Mouse (Mus musculus): ENCODE results near the gene Atp2b2.

Gene Atp2b2

DNA sequence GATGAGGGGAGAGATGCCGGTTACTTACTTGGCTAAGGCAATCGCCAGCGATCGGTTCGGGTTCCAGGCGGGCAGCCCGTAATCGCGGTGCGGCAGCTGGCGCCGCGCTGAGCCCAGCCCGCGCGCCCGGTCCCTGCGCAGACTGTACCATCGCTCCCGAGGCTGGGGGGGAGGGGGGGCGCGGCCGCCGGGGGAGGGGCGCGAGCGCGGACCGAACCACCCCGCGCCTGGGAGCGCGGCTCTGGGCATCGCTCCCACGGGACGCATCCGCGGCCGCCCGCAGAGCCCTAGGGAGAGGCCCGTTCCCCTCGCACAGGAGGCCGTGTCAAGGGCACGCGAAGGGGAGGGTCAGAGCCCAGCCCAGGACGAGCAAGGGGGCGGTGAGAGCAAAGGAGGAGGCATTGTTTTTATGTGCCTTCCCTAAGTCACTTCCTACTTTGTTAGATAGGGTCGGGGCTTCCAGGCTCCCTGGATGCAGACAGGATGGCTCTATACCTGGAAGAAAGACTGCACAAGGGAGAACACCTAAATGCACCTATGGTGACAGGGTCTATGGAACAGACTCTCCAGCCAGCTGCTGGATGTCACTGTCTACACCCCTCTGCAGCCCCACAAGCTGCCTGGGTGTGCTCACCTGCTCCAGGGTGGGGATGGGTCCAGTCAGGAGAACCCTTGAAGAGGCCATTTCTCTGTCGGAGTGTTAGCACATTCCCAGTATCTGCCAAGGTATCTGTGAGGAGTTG lies 151.0 kb downstream of the Atp2b2 start:
- peak; percentile 14 to 33 for DNase-seq (ENCODE audit: inconsistent age in 2 of 2, low spot score in 1 of 2)

- peak in 1 of 2 experiments; percentile 23 for DNase-seq (ENCODE audit: inconsistent age in 2 of 2, low spot score in 1 of 2)
These were observed 151.6 kb downstream of the Atp2b2 start for GRCm38 (mm10) chr6:113890858-113891213.

DNA sequence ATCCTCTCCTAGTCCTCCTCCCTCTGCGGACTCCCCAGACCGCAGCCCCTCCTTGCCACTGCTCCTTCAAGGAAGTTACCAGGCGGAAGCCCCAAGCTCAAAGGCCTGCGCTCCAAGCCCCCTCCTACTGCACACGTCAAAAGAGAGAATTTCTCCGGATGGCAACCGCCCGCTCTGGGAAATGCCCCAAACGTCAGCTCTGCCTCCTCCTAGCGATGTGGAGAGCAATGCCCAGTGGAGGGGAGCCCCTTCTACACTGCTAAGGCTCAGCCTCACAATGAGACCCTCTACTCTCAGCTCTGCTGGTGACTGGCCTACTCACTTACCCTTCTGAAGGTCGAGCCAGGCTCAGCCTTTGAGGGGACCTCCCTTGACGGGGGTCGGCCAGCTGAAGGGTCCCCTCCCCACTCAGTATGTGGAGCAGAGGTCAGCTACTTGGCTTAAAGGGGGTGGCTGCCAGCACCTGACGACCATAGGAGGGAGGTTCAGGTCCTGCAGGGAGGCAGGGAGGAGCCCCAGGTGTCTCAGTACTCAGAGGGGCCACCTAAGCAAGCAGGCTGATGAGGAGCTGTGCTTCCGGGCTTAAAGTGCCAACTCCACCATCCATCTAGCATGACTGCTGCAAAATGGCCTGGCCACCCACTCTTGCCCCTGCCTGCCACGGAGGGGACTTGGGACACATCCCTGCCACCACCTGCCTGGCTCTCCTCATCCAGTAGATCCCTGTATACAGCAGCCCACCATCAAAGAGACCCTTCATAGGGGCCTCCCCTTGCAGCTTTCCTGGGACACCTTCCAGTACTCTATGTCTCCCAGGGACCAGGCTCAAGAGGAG lies 152.2 kb downstream of the Atp2b2 start:
- DNase-seq (ENCODE audit: inconsistent age in 2 of 2, low spot score in 1 of 2): no peak

- no peak for DNase-seq (ENCODE audit: inconsistent age in 2 of 2, low spot score in 1 of 2)
These were observed 153.2 kb downstream of the Atp2b2 start for GRCm38 (mm10) chr6:113889180-113889579.

GRCm38 (mm10) chr6:113886886-113887285 lies 155.5 kb downstream of the Atp2b2 start:
- DNase-seq (ENCODE audit: inconsistent age in 2 of 2, low spot score in 1 of 2): no peak

- DNase-seq (ENCODE audit: inconsistent age in 2 of 2, low spot score in 1 of 2): no peak
These were observed 157.6 kb downstream of the Atp2b2 start for GRCm38 (mm10) chr6:113884806-113885205.

DNA sequence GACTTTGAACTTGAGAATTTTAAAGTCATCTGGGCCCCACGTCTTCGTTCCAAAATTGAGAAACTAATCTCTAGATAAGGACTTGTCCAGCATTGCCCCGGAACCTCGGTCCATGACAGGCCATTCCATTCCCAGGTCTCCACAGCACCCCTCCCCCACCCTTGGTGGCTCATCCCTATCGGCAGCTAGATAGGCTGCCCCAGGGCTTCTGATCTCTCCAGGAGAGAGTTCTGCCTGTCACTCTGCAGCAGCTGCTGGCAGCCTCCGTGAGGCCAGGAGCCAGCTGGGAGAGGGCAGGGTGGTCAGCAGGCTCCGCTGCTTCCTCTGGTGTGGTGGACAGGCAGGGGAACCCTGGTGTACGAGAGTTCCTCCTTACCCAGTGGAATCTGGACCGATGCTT lies 159.2 kb downstream of the Atp2b2 start:
- no peak for DNase-seq (ENCODE audit: inconsistent age in 2 of 2, low spot score in 1 of 2)

DNA sequence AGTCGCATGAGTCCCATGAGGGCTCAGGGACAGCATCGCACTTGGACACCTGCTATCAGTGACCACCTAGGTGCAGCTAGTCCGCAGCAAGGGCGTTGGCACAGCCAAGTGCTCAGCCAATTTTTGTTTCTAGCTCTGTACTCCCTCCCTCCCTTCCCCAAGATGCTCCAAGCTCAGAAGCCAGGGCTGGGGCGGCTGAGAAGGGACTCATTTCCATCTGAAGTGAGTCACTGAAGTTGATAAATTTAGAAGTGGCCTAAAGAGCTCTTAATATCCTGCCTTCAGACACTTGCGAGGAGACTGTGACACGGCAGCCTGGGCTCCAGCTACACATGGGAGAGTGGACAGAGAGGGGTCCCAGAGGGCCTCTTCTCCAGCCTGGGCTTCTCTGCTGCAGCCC lies 160.0 kb downstream of the Atp2b2 start:
- DNase-seq (ENCODE audit: inconsistent age in 2 of 2, low spot score in 1 of 2): no peak

DNA sequence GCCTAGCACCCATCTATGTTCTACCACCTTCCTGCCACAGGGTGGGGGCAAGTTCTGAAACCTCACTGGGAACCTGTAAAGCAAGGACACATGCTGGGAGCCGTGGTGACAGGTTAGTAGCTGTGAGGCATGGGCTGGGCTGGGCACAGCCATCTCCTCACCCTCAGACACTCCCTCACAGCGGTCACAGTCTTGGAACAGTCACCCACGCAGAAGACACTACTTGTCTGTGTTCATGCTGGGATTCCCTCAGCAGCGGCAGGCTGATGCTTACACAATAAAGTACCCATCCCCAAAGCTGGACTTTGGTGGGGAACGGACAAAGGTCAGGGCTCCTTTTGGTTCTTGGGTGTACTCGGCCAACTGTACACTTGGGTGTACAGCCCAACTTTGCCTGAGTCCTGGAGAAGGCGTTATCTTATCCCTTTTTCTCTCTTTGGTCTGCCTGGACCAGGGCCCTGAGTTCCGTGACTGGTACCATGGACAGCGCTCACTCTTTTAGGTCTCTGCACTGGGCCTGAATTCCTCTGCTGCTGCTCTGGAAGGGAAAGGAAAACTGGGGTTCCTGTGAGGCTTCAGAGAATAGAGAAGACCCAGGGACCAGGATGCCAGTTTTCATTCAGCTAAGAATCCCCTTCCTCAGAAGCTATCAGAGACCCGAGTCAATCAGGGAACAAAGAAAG lies 160.7 kb downstream of the Atp2b2 start:
- peak in 1 of 2 experiments; percentile 59 for DNase-seq (ENCODE audit: inconsistent age in 2 of 2, low spot score in 1 of 2)

- DNase-seq (ENCODE audit: inconsistent age in 2 of 2, low spot score in 1 of 2): no peak
These were observed 163.0 kb downstream of the Atp2b2 start for GRCm38 (mm10) chr6:113879366-113879765.

DNA sequence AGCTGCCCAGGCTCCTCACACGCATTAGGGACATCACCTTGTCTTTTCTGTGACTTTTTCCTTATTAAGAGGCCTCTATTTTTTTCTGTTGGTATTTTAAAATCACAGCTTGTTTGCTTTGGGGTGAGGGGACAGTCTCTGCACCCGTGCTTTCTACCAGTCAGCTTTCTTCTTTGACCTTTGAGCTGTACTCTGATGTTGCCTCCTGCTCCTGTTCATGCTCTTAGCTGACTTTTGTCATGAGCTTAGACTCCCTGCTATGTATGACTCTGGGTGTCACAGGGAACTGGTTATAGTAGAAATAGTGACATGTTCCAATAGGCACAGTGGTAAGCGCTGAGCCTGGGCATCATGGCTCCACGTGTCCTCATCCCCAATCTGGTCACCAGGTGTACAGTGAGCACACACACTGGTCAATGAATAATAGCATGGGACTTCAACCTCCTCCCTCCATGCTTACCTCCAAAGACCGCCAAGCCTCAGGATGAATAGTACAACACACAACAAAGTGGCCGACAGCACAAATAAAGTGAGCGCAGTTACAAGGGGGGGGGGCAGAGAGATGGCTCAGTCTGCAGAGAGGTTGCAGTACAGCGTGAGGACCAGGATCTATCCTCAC lies 163.8 kb downstream of the Atp2b2 start:
- no peak for DNase-seq (ENCODE audit: inconsistent age in 2 of 2, low spot score in 1 of 2)

DNA sequence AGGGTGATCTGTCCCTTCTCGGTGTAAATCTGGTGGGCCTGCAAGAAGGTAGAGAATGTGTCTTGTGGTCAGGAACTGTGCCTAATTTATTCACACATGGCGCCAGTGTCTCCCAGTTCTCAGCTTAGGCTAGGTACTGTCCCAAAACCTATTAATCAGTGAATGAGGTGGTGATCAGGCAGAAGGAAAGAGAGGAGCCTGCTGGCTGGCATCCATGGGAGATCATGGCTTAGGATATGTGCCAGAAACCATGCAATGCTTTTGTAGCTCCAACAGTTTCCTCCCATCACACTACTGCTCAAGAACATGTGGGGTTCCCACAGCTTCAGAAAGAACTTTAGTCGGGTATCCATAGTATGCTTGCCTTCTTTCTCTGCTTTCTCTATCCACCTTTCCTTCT lies 165.8 kb downstream of the Atp2b2 start:
- DNase-seq (ENCODE audit: inconsistent age in 2 of 2, low spot score in 1 of 2): no peak

- DNase-seq (ENCODE audit: inconsistent age in 2 of 2, low spot score in 1 of 2): no peak
These were observed 167.2 kb downstream of the Atp2b2 start for GRCm38 (mm10) chr6:113875201-113875600.

- DNase-seq (ENCODE audit: inconsistent age in 2 of 2, low spot score in 1 of 2): no peak
These were observed 169.8 kb downstream of the Atp2b2 start for GRCm38 (mm10) chr6:113872654-113873053.

- DNase-seq (ENCODE audit: inconsistent age in 2 of 2, low spot score in 1 of 2): no peak
These were observed 171.6 kb downstream of the Atp2b2 start for GRCm38 (mm10) chr6:113870775-113871174.

DNA sequence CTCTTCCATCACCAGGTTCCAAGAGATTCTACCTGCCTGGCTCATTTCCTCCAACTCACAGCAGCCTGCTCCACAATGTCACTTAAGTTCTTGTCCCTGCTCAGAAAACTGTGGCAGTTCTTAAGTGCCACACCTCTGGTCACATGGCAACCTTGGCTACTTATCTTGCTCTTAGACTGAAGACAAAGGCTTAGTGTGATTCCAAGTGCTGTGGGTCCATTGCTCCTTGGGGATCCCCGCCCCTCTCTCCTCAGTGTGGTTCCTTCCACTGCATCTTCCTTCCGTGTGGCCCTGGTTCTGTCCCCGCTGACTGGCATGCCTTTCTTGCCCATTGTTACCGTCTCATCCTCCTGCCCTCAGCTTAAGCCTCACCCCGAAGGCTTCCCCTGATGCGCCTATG lies 173.9 kb downstream of the Atp2b2 start:
- no peak for DNase-seq (ENCODE audit: inconsistent age in 2 of 2, low spot score in 1 of 2)

GRCm38 (mm10) chr6:113865699-113866098 lies 176.7 kb downstream of the Atp2b2 start:
- no peak for DNase-seq (ENCODE audit: inconsistent age in 2 of 2, low spot score in 1 of 2)

DNA sequence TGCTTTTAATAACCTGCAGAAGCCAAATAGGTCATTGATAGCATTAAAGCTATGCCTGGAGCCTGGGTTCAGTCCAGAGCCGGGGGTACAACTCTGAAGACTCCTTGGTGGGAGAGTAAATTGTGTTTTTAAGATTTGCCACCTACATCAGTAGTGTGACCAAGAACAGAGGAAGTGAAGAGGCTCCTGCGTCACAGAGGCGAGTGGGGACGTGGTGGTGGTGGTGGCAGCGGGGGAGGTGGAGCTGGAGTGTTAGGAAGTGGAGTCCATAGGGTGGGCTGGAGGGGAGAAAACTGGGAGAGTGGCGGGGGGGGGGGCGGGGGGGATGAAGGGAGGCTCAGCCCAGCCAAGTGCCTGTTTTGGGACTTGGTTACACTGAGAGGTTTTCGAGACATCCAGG lies 177.6 kb downstream of the Atp2b2 start:
- DNase-seq (ENCODE audit: inconsistent age in 2 of 2, low spot score in 1 of 2): no peak

GRCm38 (mm10) chr6:113862955-113863354 lies 179.5 kb downstream of the Atp2b2 start:
- no peak for DNase-seq (ENCODE audit: inconsistent age in 2 of 2, low spot score in 1 of 2)

DNA sequence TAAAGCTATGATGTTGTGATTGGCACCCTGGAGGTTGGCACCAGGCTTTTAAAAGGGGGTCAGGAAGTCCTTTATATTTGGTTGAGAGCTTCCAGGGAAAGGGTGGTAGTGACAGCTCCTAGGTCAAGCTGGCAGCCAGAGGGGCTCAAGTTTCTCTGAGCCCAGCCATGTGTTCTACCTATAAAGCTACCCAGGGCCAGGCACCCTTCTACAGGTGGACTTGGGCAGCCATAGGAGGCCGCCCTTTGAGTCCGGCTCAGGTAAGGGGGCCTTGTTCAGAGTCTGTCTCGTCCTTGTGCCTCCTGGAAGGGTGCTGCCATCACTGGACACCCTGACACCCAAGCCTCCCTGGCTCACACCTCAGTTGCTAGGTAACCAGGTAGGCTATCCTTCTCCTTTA lies 180.5 kb downstream of the Atp2b2 start:
- no peak for DNase-seq (ENCODE audit: inconsistent age in 2 of 2, low spot score in 1 of 2)

DNA sequence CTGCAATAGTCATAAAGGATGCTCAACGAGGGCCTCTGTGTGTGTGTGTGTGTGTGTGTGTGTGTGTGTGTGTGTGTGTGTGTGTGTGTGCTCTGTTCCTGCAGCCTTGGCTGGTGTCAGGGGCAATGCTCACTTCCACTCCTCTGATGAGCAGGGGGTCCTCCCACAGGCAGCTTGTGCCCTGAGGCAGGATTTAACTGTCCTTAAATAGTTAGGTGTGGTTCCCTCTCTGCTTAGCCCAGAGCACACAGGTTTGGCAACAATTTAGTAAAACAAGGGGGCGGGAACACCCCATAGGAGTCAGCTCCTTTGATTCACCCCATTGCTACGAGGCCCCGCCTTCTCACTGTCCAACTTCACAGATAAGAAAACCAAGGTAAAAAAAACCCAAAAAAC lies 181.0 kb downstream of the Atp2b2 start:
- no peak for DNase-seq (ENCODE audit: inconsistent age in 2 of 2, low spot score in 1 of 2)

Data from adrenal gland, adult (tissue).